Mouse (Mus musculus): ENCODE measurements at regions not wholly inside any gene's neighbourhood (a gene's known extent, or its start where the extent isn't known, plus 50 kb on each side); places are given as distances from the start of the nearest gene placed in this dataset.

- H3K27ac ChIP-seq (ENCODE audit: low read length) = no peak overlapping the region
- H3K4me2 ChIP-seq (ENCODE audit: low read length) = no peak overlapping the region
- H3K4me3 ChIP-seq (ENCODE audit: low read depth, low read length) = no peak overlapping the region
- no peaks in the 10 kb centered on the region for H3K4me1 ChIP-seq (ENCODE audit: control insufficient read depth, insufficient read depth, low read length)
- H3K9me3 ChIP-seq (replicated peaks; ENCODE audit: control insufficient read depth, low read length, poor library complexity, severe bottlenecking) = no peaks in the 10 kb centered on the region
- WGBS = 85% methylated on average over 4 of the region's 4 CpGs
- no peaks in the 10 kb centered on the region for H3K36me3 ChIP-seq (ENCODE audit: control insufficient read depth, insufficient read depth, low read length)
- H3K9ac ChIP-seq (ENCODE audit: low read depth, low read length) = no peak overlapping the region
- ATAC-seq = no peak
- H3K27me3 ChIP-seq (ENCODE audit: control insufficient read depth, insufficient read depth, low read depth, low read length) = no peaks in the 10 kb centered on the region
Measured at GRCm38 (mm10) chr1:169156875-169157274, 374.4 kb downstream of the Nuf2 start.

- WGBS = 76% methylated on average over 14 of the region's 14 CpGs
- Histone ChIP-seq H3K9me3 (replicated peaks; ENCODE audit: control insufficient read depth, low read length, poor library complexity, severe bottlenecking) (no peaks in the 10 kb centered on the region), H3K27me3 (ENCODE audit: control insufficient read depth, insufficient read depth, low read depth, low read length) (no peaks in the 10 kb centered on the region), H3K9ac (ENCODE audit: low read depth, low read length) (no peak overlapping the region), H3K4me2 (ENCODE audit: low read length) (no peak overlapping the region), H3K4me1 (ENCODE audit: control insufficient read depth, insufficient read depth, low read length) (no peaks in the 10 kb centered on the region), H3K36me3 (ENCODE audit: control insufficient read depth, insufficient read depth, low read length) (no peaks in the 10 kb centered on the region), H3K27ac (ENCODE audit: low read length) (no peak overlapping the region), H3K4me3 (ENCODE audit: low read depth, low read length) (no peak overlapping the region)
- no peak for ATAC-seq
Measured at GRCm38 (mm10) chr1:169155484-169156459, 375.5 kb downstream of the Nuf2 start.

GRCm38 (mm10) chr1:169142216-169142615, 389.0 kb downstream of the Nuf2 start:
- Histone ChIP-seq H3K9ac (ENCODE audit: low read depth, low read length) (no peak overlapping the region), H3K36me3 (ENCODE audit: control insufficient read depth, insufficient read depth, low read length) (no peaks in the 10 kb centered on the region), H3K4me1 (ENCODE audit: control insufficient read depth, insufficient read depth, low read length) (peaks cover 2% of the 10 kb centered on the region; the same call in 1 of the 2 replicates), H3K27ac (ENCODE audit: low read length) (no peak overlapping the region), H3K4me3 (ENCODE audit: low read depth, low read length) (no peak overlapping the region), H3K9me3 (replicated peaks; ENCODE audit: control insufficient read depth, low read length, poor library complexity, severe bottlenecking) (no peaks in the 10 kb centered on the region; the same call in 1 of the 2 replicates), H3K4me2 (ENCODE audit: low read length) (no peak overlapping the region), H3K27me3 (ENCODE audit: control insufficient read depth, insufficient read depth, low read depth, low read length) (no peaks in the 10 kb centered on the region)
- WGBS = 71% methylated on average over 3 of the region's 3 CpGs
- ATAC-seq = no peak

GRCm38 (mm10) chr1:169140056-169140455, 391.2 kb downstream of the Nuf2 start:
- no peak overlapping the region for H3K27ac ChIP-seq (ENCODE audit: low read length)
- no peak for ATAC-seq
- peaks cover 2% of the 10 kb centered on the region; the same call in 1 of the 2 replicates for H3K4me1 ChIP-seq (ENCODE audit: control insufficient read depth, insufficient read depth, low read length)

GRCm38 (mm10) chr1:169139507-169139906, 391.8 kb downstream of the Nuf2 start:
- 29% methylated on average over 5 of the region's 5 CpGs for WGBS
- H3K36me3 ChIP-seq (ENCODE audit: control insufficient read depth, insufficient read depth, low read length) = no peaks in the 10 kb centered on the region
- H3K27ac ChIP-seq (ENCODE audit: low read length) = no peak overlapping the region
- H3K9me3 ChIP-seq (replicated peaks; ENCODE audit: control insufficient read depth, low read length, poor library complexity, severe bottlenecking) = no peaks in the 10 kb centered on the region; the same call in 1 of the 2 replicates
- peaks cover 2% of the 10 kb centered on the region; the same call in 1 of the 2 replicates for H3K4me1 ChIP-seq (ENCODE audit: control insufficient read depth, insufficient read depth, low read length)
- ATAC-seq = peak; percentile 58; the same call in 1 of the 2 replicates
- no peak overlapping the region for H3K4me3 ChIP-seq (ENCODE audit: low read depth, low read length)
- H3K27me3 ChIP-seq (ENCODE audit: control insufficient read depth, insufficient read depth, low read depth, low read length) = no peaks in the 10 kb centered on the region
- no peak overlapping the region for H3K4me2 ChIP-seq (ENCODE audit: low read length)
- H3K9ac ChIP-seq (ENCODE audit: low read depth, low read length) = no peak overlapping the region

More at GRCm38 (mm10) chr1:169140056-169140455, 391.2 kb downstream of the Nuf2 start:
- no peak overlapping the region for H3K4me3 ChIP-seq (ENCODE audit: low read depth, low read length)
- H3K27me3 ChIP-seq (ENCODE audit: control insufficient read depth, insufficient read depth, low read depth, low read length) = no peaks in the 10 kb centered on the region
- H3K9me3 ChIP-seq (replicated peaks; ENCODE audit: control insufficient read depth, low read length, poor library complexity, severe bottlenecking) = no peaks in the 10 kb centered on the region; the same call in 1 of the 2 replicates
- H3K9ac ChIP-seq (ENCODE audit: low read depth, low read length) = no peak overlapping the region
- no peaks in the 10 kb centered on the region for H3K36me3 ChIP-seq (ENCODE audit: control insufficient read depth, insufficient read depth, low read length)
- H3K4me2 ChIP-seq (ENCODE audit: low read length) = no peak overlapping the region
- 45% methylated on average over 3 of the region's 3 CpGs for WGBS

GRCm38 (mm10) chr1:169139184-169139486, 392.1 kb downstream of the Nuf2 start:
- H3K9me3 ChIP-seq (replicated peaks; ENCODE audit: control insufficient read depth, low read length, poor library complexity, severe bottlenecking) = no peaks in the 10 kb centered on the region; the same call in 1 of the 2 replicates
- H3K27me3 ChIP-seq (ENCODE audit: control insufficient read depth, insufficient read depth, low read depth, low read length) = no peaks in the 10 kb centered on the region
- ATAC-seq = no peak
- peaks cover 2% of the 10 kb centered on the region; the same call in 1 of the 2 replicates for H3K4me1 ChIP-seq (ENCODE audit: control insufficient read depth, insufficient read depth, low read length)
- H3K4me2 ChIP-seq (ENCODE audit: low read length) = no peak overlapping the region
- no peak overlapping the region for H3K27ac ChIP-seq (ENCODE audit: low read length)
- H3K4me3 ChIP-seq (ENCODE audit: low read depth, low read length) = no peak overlapping the region
- 21% methylated on average over 2 of the region's 2 CpGs for WGBS
- H3K36me3 ChIP-seq (ENCODE audit: control insufficient read depth, insufficient read depth, low read length) = no peaks in the 10 kb centered on the region
- H3K9ac ChIP-seq (ENCODE audit: low read depth, low read length) = no peak overlapping the region

GRCm38 (mm10) chr1:169138404-169139183, 392.7 kb downstream of the Nuf2 start:
- Histone ChIP-seq H3K4me1 (ENCODE audit: control insufficient read depth, insufficient read depth, low read length) (peaks cover 2% of the 10 kb centered on the region; the same call in 1 of the 2 replicates), H3K4me3 (ENCODE audit: low read depth, low read length) (no peak overlapping the region), H3K27ac (ENCODE audit: low read length) (no peak overlapping the region), H3K9me3 (replicated peaks; ENCODE audit: control insufficient read depth, low read length, poor library complexity, severe bottlenecking) (no peaks in the 10 kb centered on the region), H3K9ac (ENCODE audit: low read depth, low read length) (no peak overlapping the region), H3K36me3 (ENCODE audit: control insufficient read depth, insufficient read depth, low read length) (no peaks in the 10 kb centered on the region), H3K27me3 (ENCODE audit: control insufficient read depth, insufficient read depth, low read depth, low read length) (no peaks in the 10 kb centered on the region), H3K4me2 (ENCODE audit: low read length) (no peak overlapping the region)
- no peak for ATAC-seq
- 38% methylated on average over 6 of the region's 6 CpGs for WGBS

- H3K36me3 ChIP-seq (ENCODE audit: control insufficient read depth, insufficient read depth, low read length) = no peaks in the 10 kb centered on the region
- H3K27me3 ChIP-seq (ENCODE audit: control insufficient read depth, insufficient read depth, low read depth, low read length) = no peaks in the 10 kb centered on the region
- no peak overlapping the region for H3K4me3 ChIP-seq (ENCODE audit: low read depth, low read length)
- H3K27ac ChIP-seq (ENCODE audit: low read length) = no peak overlapping the region
- H3K4me2 ChIP-seq (ENCODE audit: low read length) = no peak overlapping the region
- no peak overlapping the region for H3K9ac ChIP-seq (ENCODE audit: low read depth, low read length)
- no peak for ATAC-seq
- peaks cover 2% of the 10 kb centered on the region; the same call in 1 of the 2 replicates for H3K4me1 ChIP-seq (ENCODE audit: control insufficient read depth, insufficient read depth, low read length)
- no peaks in the 10 kb centered on the region for H3K9me3 ChIP-seq (replicated peaks; ENCODE audit: control insufficient read depth, low read length, poor library complexity, severe bottlenecking)
Measured at GRCm38 (mm10) chr1:169135542-169135941, 395.7 kb downstream of the Nuf2 start.

Data from midbrain, embryonic 16.5 days (tissue).